ENCODE assay signal across 8 mouse cellular contexts in genomic region chr9:54181330-54181729, GRCm38 (mm10).
DNase-seq lines count a peak whose midpoint lies in the region; ATAC-seq lines count a peak whose summit lies in the region.

No protein-coding gene starts in this region.

- no peak for ATAC-seq in frontal cortex, adult (ENCODE audit: low TSS enrichment)
- ATAC-seq in inflammation-experienced regulatory T-cells, adult 6 months: no peak

- peak; percentile 38 to 44 for DNase-seq in frontal cortex, postnatal 25 days (ENCODE audit: low spot score in 2 of 2)
- peak; percentile 19 for DNase-seq in ovary, adult 18-20 months (ENCODE audit: low spot score)
- DNase-seq in ovary, postnatal 10 days (ENCODE audit: low spot score): no peak
- peak; percentile 45 to 70 for DNase-seq in cerebellum, postnatal 4 days (ENCODE audit: low spot score in 2 of 2)
- DNase-seq in layer of hippocampus, adult 18-20 months (ENCODE audit: low spot score in 2 of 2): peak; percentile 22 to 83
- peak; percentile 55 for DNase-seq in ovary, postnatal 14 days (ENCODE audit: low spot score)
